Mouse (Mus musculus) limb, embryonic 15.5 days (tissue): ENCODE data around the gene Fhit. TPM values are rescaled to one million over a fixed set of nuclear protein-coding genes. Genes with fewer than 3 reads are reported as not detected.

Experiments
- ATAC-seq: fragments of 200-750 bp; cut with Nextera tagmentation; 2 replicates; pipeline ENCODE4 v1.8.0; 2017; ENCODE audit warnings: low read depth, moderate TSS enrichment; ENCODE audit not compliant: insufficient number of reproducible peaks, low FRiP score, low TSS enrichment
- H3K27ac ChIP-seq: fragments of 300-500 bp; sonication (generic); 2 replicates; pipeline ENCODE4 v1.5.1; 2015; ENCODE audit warnings: moderate library complexity, mild to moderate bottlenecking, inconsistent platforms
- H3K27me3 ChIP-seq: fragments of 300-500 bp; sonication (generic); 2 replicates; pipeline ENCODE4 v1.6.1; 2015; ENCODE audit warnings: inconsistent platforms
- H3K36me3 ChIP-seq: fragments of 300-500 bp; sonication (generic); 2 replicates; pipeline ENCODE4 v1.6.1; 2015; ENCODE audit warnings: inconsistent platforms
- H3K4me1 ChIP-seq: fragments of 300-500 bp; sonication (generic); 2 replicates; pipeline ENCODE4 v1.6.1; 2015; ENCODE audit warnings: inconsistent platforms
- H3K4me2 ChIP-seq: fragments of 300-500 bp; sonication (generic); 2 replicates; pipeline ENCODE4 v1.6.1; 2015; ENCODE audit warnings: mild to moderate bottlenecking, inconsistent platforms
- H3K4me3 ChIP-seq: fragments of 300-500 bp; sonication (generic); 2 replicates; pipeline ENCODE4 v1.5.1; 2015; ENCODE audit warnings: mild to moderate bottlenecking, inconsistent platforms
- H3K9ac ChIP-seq: fragments of 300-500 bp; sonication (generic); 2 replicates; pipeline ENCODE4 v1.6.1; 2015; ENCODE audit warnings: inconsistent platforms
- H3K9me3 ChIP-seq: fragments of 300-500 bp; sonication (generic); 2 replicates; pipeline ENCODE4 v1.6.1; 2016; ENCODE audit warnings: inconsistent platforms
- WGBS: fragments of 180-500 bp; shearing (Covaris S2); methylation state at CpG from one replicate; pipeline ENCODE4 v1.1.7; 2015; 5-methylcytosine and 5-hydroxymethylcytosine counted together
- polyA plus RNA-seq: library from polyadenylated mRNA; unstranded; fragments of >200 nt; fragmentation: Nextera tagmentation; extraction: Ambion mirVana; gene quantifications from 2 replicates; pipeline ENCODE4 v1.2.1, GENCODE M21; 2015

Gene Fhit
- polyA plus RNA-seq, 1 experiment from 2014 or later = 5.2 TPM

- Histone ChIP-seq H3K4me2 (no peak overlapping the region), H3K9ac (no peak overlapping the region), H3K27me3 (no peaks in the 10 kb centered on the region), H3K27ac (no peak overlapping the region), H3K9me3 (no peaks in the 10 kb centered on the region), H3K4me3 (no peak overlapping the region), H3K36me3 (no peaks in the 10 kb centered on the region), H3K4me1 (no peaks in the 10 kb centered on the region)
- ATAC-seq = no peak
- 88% methylated on average over 10 of the region's 10 CpGs for WGBS
These were observed 1028.0 kb downstream of the Fhit start for GRCm38 (mm10) chr14:10133873-10134272.

- Histone ChIP-seq H3K4me1 (no peaks in the 10 kb centered on the region), H3K27ac (no peak overlapping the region), H3K4me3 (no peak overlapping the region), H3K36me3 (no peaks in the 10 kb centered on the region), H3K27me3 (no peaks in the 10 kb centered on the region), H3K4me2 (no peak overlapping the region), H3K9ac (no peak overlapping the region), H3K9me3 (no peaks in the 10 kb centered on the region)
- WGBS = 85% methylated on average over 4 of the region's 4 CpGs
- no peak for ATAC-seq
These were observed 1032.2 kb downstream of the Fhit start for GRCm38 (mm10) chr14:10129675-10130074.

GRCm38 (mm10) chr14:10129088-10129487, 1032.7 kb downstream of the Fhit start:
- Histone ChIP-seq H3K27ac (no peak overlapping the region), H3K27me3 (no peaks in the 10 kb centered on the region), H3K4me3 (no peak overlapping the region), H3K9me3 (no peaks in the 10 kb centered on the region), H3K4me2 (no peak overlapping the region), H3K4me1 (no peaks in the 10 kb centered on the region), H3K36me3 (no peaks in the 10 kb centered on the region), H3K9ac (no peak overlapping the region)
- 63% methylated on average over 7 of the region's 7 CpGs for WGBS
- ATAC-seq = no peak

- H3K27ac ChIP-seq = no peak overlapping the region
- H3K27me3 ChIP-seq = no peaks in the 10 kb centered on the region
- no peaks in the 10 kb centered on the region for H3K36me3 ChIP-seq
- no peak overlapping the region for H3K4me3 ChIP-seq
- ATAC-seq = no peak
- H3K9me3 ChIP-seq = no peaks in the 10 kb centered on the region
- H3K9ac ChIP-seq = no peak overlapping the region
- H3K4me2 ChIP-seq = no peak overlapping the region
- H3K4me1 ChIP-seq = no peaks in the 10 kb centered on the region
These were observed 1035.3 kb downstream of the Fhit start for GRCm38 (mm10) chr14:10126536-10126935.

GRCm38 (mm10) chr14:10122176-10122575, 1039.7 kb downstream of the Fhit start:
- no peak for ATAC-seq
- no peak overlapping the region for H3K27ac ChIP-seq
- H3K4me3 ChIP-seq = no peak overlapping the region
- H3K36me3 ChIP-seq = no peaks in the 10 kb centered on the region
- no peaks in the 10 kb centered on the region for H3K4me1 ChIP-seq
- H3K4me2 ChIP-seq = no peak overlapping the region
- H3K27me3 ChIP-seq = no peaks in the 10 kb centered on the region
- WGBS = 67% methylated on average over 4 of the region's 4 CpGs
- H3K9ac ChIP-seq = no peak overlapping the region
- H3K9me3 ChIP-seq = no peaks in the 10 kb centered on the region

- no peaks in the 10 kb centered on the region for H3K4me1 ChIP-seq
- H3K4me3 ChIP-seq = no peak overlapping the region
- no peak for ATAC-seq
- H3K9ac ChIP-seq = no peak overlapping the region
- H3K27me3 ChIP-seq = no peaks in the 10 kb centered on the region
- no peaks in the 10 kb centered on the region for H3K9me3 ChIP-seq
- no peak overlapping the region for H3K4me2 ChIP-seq
- 81% methylated on average over 2 of the region's 2 CpGs for WGBS
- H3K27ac ChIP-seq = no peak overlapping the region
- H3K36me3 ChIP-seq = no peaks in the 10 kb centered on the region
These were observed 1065.6 kb downstream of the Fhit start for GRCm38 (mm10) chr14:10096236-10096635.

- H3K27ac ChIP-seq = no peak overlapping the region
- no peaks in the 10 kb centered on the region for H3K27me3 ChIP-seq
- H3K9me3 ChIP-seq = no peaks in the 10 kb centered on the region
- H3K4me3 ChIP-seq = no peak overlapping the region
- H3K9ac ChIP-seq = no peak overlapping the region
- H3K4me1 ChIP-seq = no peaks in the 10 kb centered on the region
- 73% methylated on average over 3 of the region's 3 CpGs for WGBS
- H3K36me3 ChIP-seq = no peaks in the 10 kb centered on the region
- no peak overlapping the region for H3K4me2 ChIP-seq
- ATAC-seq = no peak
These were observed 1082.8 kb downstream of the Fhit start for GRCm38 (mm10) chr14:10079062-10079461.

GRCm38 (mm10) chr14:10049947-10050346, 1111.9 kb downstream of the Fhit start:
- no peak overlapping the region for H3K4me2 ChIP-seq
- 77% methylated on average over 3 of the region's 3 CpGs for WGBS
- no peaks in the 10 kb centered on the region for H3K27me3 ChIP-seq
- H3K9me3 ChIP-seq = no peaks in the 10 kb centered on the region
- no peak overlapping the region for H3K27ac ChIP-seq
- no peak for ATAC-seq
- H3K9ac ChIP-seq = no peak overlapping the region
- H3K4me1 ChIP-seq = peaks cover 2% of the 10 kb centered on the region; the same call in 1 of the 2 replicates
- no peaks in the 10 kb centered on the region for H3K36me3 ChIP-seq
- H3K4me3 ChIP-seq = no peak overlapping the region

- 66% methylated on average over 2 of the region's 2 CpGs for whole genome bisulfite sequencing
- H3K9me3 ChIP-seq = no peaks in the 10 kb centered on the region
These were observed 1114.6 kb downstream of the Fhit start for GRCm38 (mm10) chr14:10047123-10047783.

GRCm38 (mm10) chr14:10046336-10047122, 1115.3 kb downstream of the Fhit start:
- WGBS = 18% methylated on average over 7 of the region's 7 CpGs

More at GRCm38 (mm10) chr14:10047123-10047783, 1114.6 kb downstream of the Fhit start:
- no peak overlapping the region for H3K9ac ChIP-seq
- no peak overlapping the region for H3K27ac ChIP-seq
- H3K4me2 ChIP-seq = no peak overlapping the region
- no peaks in the 10 kb centered on the region for H3K36me3 ChIP-seq
- no peaks in the 10 kb centered on the region for H3K27me3 ChIP-seq
- ATAC-seq = no peak
- no peak overlapping the region for H3K4me3 ChIP-seq
- peaks cover 2% of the 10 kb centered on the region; the same call in 1 of the 2 replicates for H3K4me1 ChIP-seq

GRCm38 (mm10) chr14:10038021-10038420, 1123.8 kb downstream of the Fhit start:
- Histone ChIP-seq H3K9me3 (no peaks in the 10 kb centered on the region), H3K4me1 (no peaks in the 10 kb centered on the region), H3K27me3 (no peaks in the 10 kb centered on the region), H3K4me3 (no peak overlapping the region), H3K27ac (no peak overlapping the region), H3K36me3 (no peaks in the 10 kb centered on the region), H3K9ac (no peak overlapping the region), H3K4me2 (no peak overlapping the region)
- peak; percentile 44; the same call in 1 of the 2 replicates for ATAC-seq
- WGBS = 88% methylated on average over 6 of the region's 6 CpGs

More at GRCm38 (mm10) chr14:10046336-10047122, 1115.3 kb downstream of the Fhit start:
- H3K4me3 ChIP-seq = no peak overlapping the region
- ATAC-seq = no peak
- no peaks in the 10 kb centered on the region for H3K9me3 ChIP-seq
- no peaks in the 10 kb centered on the region for H3K27me3 ChIP-seq
- no peaks in the 10 kb centered on the region for H3K36me3 ChIP-seq
- no peak overlapping the region for H3K9ac ChIP-seq
- no peak overlapping the region for H3K27ac ChIP-seq
- H3K4me2 ChIP-seq = no peak overlapping the region
- peaks cover 2% of the 10 kb centered on the region; the same call in 1 of the 2 replicates for H3K4me1 ChIP-seq

GRCm38 (mm10) chr14:10036685-10037215, 1125.1 kb downstream of the Fhit start:
- no peaks in the 10 kb centered on the region for H3K36me3 ChIP-seq
- WGBS = 48% methylated on average over 2 of the region's 2 CpGs
- H3K27me3 ChIP-seq = no peaks in the 10 kb centered on the region
- no peaks in the 10 kb centered on the region for H3K4me1 ChIP-seq
- H3K9ac ChIP-seq = no peak overlapping the region
- H3K9me3 ChIP-seq = no peaks in the 10 kb centered on the region
- H3K27ac ChIP-seq = no peak overlapping the region
- ATAC-seq = no peak
- H3K4me3 ChIP-seq = no peak overlapping the region
- no peak overlapping the region for H3K4me2 ChIP-seq
